Mouse (Mus musculus) left cerebral cortex, postnatal 14 days (tissue): ENCODE measurements around the gene Gpx3. TPM values are rescaled to one million over a fixed set of nuclear protein-coding genes. Genes with fewer than 3 reads are reported as not detected.

Experiments
- DNase-seq, 2 experiments: peaks; one replicate each; pipeline ENCODE4 v3.0.0; 2021 to 2022; ENCODE audit warnings: low spot score in 2 of 2, mixed read lengths in 1 of 2
- intact Hi-C: fragments of 180-260 bp; cut with DNase I; formaldehyde crosslinking; loops from one replicate; pipeline ENCODE4 v1.15.1; 2025
- total RNA-seq, 2 experiments: library from RNA; stranded (reverse); gene quantifications; 2 replicates each; pipeline ENCODE4 v1.2.3; 2021

The Gpx3 gene
- total RNA-seq, 2 experiments from 2014 or later: 8.3 to 10.7 TPM

GRCm38 (mm10) chr11:54958571-54959073 is 56.4 kb downstream of the Gpx3 start:
- intact Hi-C loops: no loop called here
- DNase-seq: no peak

Other genes with a start within 250 kb of the Gpx3 start
- 100 to 1,000 TPM; 175 to 185 TPM for gene Cdc42se2, start 114.8 kb upstream of the Gpx3 start, total RNA-seq
- 10 to 100 TPM; 19.5 to 25.9 TPM for gene Lyrm7, start 41.5 kb upstream of the Gpx3 start, total RNA-seq
- gene Hint1, start 36.1 kb upstream of the Gpx3 start, total RNA-seq: 100 to 1,000 TPM; 276 TPM
- gene Tnip1, start 60.5 kb downstream of the Gpx3 start, total RNA-seq: 10 to 100 TPM; 32.4 to 35.0 TPM
- gene Anxa6, start 131.0 kb downstream of the Gpx3 start, total RNA-seq: 10 to 100 TPM; 84.5 to 90.8 TPM
- gene Ccdc69, start 175.7 kb downstream of the Gpx3 start, total RNA-seq: under 1 TPM; 0.27 to 0.55 TPM
- 10 to 100 TPM; 48.6 to 49.2 TPM for gene Gm2a, start 195.7 kb downstream of the Gpx3 start, total RNA-seq
- not detected for gene Slc36a3, start 249.3 kb downstream of the Gpx3 start, total RNA-seq